Mouse (Mus musculus) layer of hippocampus, adult 8-10 months (tissue): ENCODE measurements around the gene Iqsec1. TPM values are rescaled to one million over a fixed set of nuclear protein-coding genes. Genes with fewer than 3 reads are reported as not detected.
A peak's percentile ranks its signal among the peaks of the same experiment; 100 is the strongest.
"Not testable (repeated sequence)": the region's sequence is repeated elsewhere in the genome, so short reads cannot be mapped to it uniquely, and the experiment has no call there.

Experiments
- DNase-seq, 2 experiments: peaks; one replicate each; pipeline ENCODE4 v3.0.0; 2022; ENCODE audit warnings: low spot score in 2 of 2
- total RNA-seq, 4 experiments: library from RNA; stranded (reverse); gene quantifications; 2 replicates each; pipeline ENCODE4 v1.2.4; 2022

Gene Iqsec1
- total RNA-seq, 4 experiments from 2014 or later: 262 to 273 (median 267) TPM

DNA sequence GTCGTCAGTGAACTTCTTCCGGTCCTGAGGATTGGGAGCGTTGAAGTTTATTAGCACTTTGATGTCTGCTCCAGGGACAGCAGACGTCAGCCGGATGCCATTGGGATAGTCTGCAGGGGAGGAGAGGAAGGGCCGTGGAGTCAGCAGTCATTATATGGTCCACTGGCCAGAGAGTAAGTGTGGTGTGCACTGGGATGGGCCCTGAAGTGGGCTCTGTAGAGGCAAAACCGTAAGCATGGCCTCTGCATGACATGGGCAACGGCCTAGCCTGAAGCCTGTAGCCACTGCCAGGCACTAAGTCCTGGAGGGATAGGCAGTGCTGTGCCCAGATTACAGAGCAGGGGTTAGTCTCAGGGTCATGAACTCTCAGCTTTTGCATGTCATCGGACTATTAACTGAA lies 319.8 kb downstream of the Iqsec1 start:
- no peak for DNase-seq

DNA sequence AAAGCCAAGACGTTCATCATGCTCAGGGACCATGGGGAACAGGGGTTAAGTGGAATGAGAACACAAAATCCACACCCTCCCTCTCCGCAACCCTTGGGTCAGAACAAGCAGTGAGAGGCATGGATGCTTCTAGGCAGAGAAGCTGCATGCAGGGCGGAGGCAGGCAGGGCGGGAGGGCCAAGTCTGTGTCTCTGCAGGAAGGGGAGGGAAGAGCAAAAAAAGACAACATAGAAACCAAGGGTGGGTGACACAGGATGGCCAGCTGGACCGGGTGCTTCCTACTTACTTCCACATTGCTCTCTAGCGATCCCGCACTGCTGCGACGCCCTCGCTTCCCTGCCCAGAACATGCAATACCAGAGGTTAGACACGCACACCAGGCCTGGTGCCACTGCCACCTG lies 324.7 kb downstream of the Iqsec1 start:
- DNase-seq: no peak

DNA sequence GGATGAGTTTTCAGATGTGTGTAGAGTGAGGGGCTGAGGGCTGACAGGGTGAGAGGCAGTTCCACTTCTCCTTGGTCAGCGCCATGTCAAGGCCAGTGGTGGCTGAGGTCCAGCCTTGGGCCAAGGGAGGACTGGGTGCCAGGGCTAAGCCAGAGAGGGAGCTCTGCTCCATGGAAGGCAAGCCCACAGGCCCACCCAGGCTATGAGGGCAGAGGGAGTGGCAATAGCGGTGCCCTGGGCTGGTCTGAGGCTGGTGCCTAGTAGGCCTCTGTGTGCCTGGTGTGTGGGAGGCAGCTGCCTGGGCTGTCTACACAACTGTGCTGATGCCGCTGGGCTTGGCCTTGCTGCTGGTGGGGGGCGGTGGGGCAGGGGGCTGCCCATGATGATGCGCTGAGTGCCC lies 326.3 kb downstream of the Iqsec1 start:
- DNase-seq: no peak

DNA sequence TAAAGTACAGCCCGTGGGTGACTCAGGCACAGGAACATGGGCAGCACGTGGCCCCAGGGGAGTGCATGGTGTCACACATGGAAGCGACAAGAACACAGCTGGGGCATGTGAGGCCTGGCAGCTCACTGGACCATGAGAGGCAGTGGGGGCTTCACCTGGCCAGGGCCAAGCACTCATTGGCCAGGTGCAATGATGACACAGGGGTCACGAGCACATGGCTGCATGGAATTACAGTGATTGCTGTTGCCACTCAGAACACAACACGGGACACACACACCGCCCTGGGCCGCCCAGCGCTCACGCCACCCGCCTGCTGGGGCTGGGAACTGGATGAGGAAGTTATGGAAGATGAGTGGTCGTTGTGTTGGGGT lies 327.5 kb downstream of the Iqsec1 start:
- DNase-seq: no peak

DNA sequence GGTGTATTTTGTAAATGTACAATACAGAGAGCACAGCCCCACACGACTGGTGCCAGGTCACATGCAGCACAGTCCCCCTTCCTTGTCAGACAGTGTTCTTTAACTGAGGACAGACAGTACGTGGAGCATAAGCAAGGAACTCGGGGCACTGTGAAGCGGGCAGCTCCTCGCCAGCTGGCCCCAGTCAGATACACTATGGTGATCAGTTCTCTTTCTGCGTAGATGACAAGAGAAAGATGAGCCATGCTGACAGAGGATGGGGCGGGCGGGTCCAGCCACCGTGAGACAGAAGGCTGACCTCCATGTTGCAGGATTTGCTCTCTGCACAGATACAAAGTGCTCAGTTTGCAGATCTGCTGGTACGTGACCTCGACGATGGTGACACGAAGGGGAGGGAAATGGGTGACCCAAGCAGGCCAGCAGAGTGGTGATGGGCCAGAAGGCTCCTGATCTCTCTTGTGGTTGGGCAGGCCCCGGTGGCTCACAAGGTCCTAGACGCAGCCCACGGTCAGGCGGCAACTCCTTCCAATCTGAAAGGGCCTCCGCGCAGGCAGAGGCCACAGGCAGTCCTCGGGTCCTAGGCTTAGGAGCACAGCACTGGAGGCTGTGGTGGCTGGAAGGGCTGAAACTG lies 328.0 kb downstream of the Iqsec1 start:
- DNase-seq: no peak

DNA sequence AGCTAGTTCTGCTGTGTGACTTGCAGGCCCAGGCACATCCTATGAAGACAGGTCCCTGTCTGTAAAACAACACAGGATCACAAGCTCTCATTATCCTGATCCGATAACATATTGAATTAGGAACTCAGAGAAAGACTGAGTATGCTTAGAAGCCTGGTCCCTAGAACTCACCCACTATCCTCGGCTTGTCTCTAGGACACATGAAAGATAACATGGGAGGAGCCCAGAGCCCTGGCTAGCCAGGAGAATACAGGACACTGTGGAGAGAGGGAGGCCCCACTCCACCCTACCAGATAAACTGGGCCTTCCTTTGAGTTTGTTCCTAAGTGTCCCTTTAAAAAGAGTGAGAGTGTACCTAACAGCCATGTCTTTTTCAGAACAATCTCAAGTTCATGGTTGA lies 328.6 kb downstream of the Iqsec1 start:
- DNase-seq: no peak

DNA sequence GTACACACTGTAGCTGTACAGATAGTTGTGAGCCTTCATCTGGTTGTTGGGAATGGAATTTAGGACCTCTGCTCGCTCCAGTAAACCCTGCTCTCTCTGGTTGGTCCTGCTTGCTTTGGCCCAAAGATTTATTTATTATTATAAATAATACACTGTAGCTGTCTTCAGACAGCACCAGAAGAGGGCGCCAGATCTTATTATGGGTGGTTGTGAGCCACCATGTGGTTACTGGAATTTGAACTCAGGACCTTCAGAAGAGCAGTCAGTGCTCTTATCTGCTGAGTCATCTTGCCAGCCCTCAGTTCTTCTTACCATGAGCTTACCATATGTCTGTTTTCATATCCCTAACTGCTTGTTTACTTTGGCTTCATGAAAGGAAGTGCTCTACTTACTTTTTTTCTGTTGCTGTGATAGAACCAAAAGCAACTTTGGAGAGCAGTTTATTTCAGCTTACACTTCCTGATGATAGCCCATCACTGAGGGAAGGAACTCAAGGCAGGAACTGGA lies 332.1 kb downstream of the Iqsec1 start:
- DNase-seq: not testable (repeated sequence)

DNA sequence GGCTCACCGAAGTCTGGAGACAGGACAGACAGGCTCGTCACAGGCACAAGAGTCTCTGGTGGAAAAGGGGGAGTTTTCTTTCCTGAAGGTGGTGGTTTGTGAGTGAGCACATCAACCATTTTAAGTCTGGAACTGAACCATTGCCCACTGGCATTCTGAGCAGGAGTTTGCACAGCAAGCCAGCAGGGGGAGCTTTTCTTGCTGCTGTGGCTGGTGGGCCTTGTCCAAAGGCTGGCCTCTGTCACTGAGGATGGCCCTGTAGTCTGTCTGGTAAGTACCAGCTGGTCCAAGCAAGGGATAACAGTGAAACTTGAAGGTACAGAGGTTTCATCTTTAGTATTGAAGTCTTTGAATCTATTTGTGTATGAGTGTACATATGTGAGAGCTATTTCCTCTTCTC lies 334.7 kb downstream of the Iqsec1 start:
- DNase-seq: peak in 1 of 2 experiments; percentile 59

DNA sequence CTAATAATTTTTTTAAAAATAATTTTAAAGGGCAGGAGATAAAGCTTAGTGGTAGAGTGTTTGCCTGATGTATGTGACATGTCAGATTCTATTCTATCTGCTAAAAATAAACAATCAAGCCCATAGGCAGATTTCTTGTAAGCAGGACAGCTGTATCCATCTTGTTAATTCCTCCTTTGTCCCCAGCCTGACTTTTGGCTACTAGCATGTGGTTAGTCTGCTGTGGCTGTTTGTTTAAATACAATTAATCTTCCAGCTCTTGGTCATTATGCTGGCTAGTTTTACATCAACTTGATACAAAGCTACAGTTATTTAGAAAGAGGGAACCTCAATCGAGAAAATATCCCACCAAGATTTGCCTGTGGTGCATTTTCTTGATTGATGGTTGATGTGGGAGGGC lies 337.9 kb downstream of the Iqsec1 start:
- DNase-seq: no peak

DNA sequence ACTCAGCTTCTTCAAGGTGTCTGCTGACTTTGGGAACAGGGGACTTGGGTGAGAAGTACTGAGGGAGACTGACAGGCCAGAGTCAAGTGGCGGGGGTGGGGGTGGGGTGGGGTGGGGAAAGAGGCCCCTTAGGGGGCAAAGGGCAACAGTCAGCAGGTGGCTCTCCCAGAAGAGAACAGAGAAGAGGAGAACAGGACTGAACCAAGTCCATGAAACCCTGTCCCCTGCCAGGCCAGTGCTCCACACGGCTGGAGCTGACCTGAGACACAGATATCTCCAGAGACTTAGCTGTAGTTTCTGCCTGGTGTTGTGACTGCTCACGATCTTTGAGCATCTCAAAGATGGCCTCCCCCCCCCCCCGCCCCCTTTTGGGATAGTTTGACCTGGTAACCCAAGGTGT lies 339.2 kb downstream of the Iqsec1 start:
- no peak for DNase-seq

DNA sequence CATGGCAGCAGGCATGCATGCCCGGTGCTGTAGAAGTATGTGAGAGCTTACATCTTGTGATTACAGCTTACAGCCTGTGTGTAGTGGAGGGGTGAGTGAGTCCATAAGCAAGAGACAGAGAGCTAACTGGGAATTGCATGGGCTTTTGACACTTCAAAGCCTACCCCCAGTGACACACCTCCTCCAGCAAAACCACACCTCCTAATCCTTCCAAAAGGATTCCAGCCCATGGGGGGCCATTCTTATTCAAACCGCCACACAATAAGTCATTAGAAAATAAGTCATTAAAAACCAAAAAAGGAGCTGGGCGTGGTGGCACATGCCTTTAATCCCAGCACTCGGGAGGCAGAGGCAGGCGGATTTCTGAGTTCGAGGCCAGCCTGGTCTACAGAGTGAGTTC lies 340.1 kb downstream of the Iqsec1 start:
- DNase-seq: no peak

DNA sequence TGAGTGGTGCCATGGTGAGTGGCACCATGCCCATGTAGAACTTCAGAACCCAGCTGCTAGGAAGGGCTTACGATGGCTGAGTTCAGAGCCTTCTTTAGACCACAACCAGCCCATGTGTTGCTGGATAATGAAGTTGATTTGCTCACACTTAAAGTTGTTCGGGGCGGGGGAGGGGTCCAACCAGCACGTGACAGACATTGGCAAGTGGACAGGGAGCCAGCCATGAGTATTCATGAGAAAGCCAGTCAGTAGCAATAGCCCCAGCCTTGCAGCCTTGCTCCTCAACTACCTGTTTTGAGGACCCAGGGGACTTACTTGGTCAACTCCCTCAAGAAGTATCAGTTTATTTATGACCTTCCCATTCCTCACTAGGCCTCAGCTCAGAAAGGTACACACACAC lies 343.5 kb downstream of the Iqsec1 start:
- no peak for DNase-seq

DNA sequence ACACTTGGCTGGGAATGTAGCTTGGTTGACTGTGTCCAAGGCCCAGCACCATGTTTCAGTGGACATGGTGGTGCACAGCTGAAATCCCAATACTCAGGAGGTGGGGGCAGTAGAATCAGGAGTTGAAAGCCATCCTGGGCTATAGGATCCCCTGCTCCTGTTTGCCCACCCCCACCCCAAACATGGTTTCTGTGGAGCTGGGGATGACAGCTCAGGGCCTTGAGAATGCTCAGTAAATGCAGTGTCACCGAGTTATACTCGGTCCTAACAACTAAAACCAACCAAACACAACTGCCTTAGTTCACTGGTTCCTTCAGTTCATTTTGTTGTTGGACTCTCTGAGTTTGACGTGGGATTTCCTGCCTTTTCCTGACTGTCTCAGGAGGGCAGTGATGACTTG lies 345.4 kb downstream of the Iqsec1 start:
- DNase-seq: no peak

DNA sequence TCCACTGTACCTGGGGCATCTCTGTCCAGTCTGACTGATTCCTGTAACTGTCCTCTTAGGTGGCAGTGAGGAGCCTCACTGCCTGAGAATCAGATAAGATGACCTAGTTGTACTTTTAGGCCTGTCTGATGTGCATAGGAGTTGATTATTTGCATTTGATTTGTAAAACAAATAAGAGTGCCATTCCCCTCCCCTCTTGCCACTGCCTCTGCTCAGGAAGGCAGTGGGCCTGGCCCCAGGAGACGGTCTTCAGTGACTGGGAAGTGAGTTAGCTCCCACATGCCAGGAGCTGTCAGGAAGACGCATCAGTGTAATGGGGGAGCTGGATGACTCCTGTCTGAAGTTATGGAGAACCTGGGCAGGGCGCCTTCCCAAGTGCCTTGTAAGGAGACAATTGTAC lies 352.9 kb downstream of the Iqsec1 start:
- no peak for DNase-seq

DNA sequence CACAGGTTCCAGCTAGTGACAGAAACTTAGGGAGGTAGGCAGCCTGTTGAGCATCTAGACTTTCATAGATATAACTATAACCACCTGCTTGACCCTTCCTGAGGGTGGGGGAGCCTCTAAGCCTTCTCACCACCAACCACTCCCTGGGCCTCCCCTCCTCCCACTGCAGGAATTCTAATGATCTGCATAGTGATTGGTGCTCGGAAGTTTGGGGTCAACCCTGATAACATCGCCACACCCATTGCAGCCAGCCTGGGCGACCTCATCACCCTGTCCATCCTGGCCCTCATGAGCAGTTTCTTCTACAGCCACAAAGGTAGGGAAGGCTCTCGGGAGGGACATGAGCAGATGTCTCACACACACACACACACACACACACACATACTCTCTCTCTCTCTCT lies 353.4 kb downstream of the Iqsec1 start:
- DNase-seq: no peak

DNA sequence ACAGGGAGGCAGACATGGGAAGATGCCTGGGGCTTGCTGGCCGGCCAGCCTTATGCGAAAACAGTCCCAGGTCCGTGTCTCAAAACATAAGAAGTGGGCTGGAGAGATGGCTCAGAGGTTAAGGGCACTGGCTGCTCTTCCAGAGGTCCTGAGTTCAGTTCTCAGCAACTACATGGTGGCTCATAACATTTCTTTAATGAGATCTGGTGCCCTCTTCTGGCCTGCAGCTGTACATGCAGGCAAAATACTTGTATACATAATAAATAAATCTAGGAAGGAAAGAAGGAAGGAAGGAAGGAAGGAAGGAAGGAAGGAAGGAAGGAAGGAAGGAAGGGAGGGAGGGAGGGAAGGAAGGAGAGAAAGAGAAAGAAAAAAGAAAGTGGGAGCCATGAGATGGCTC lies 356.0 kb downstream of the Iqsec1 start:
- not testable (repeated sequence) for DNase-seq

DNA sequence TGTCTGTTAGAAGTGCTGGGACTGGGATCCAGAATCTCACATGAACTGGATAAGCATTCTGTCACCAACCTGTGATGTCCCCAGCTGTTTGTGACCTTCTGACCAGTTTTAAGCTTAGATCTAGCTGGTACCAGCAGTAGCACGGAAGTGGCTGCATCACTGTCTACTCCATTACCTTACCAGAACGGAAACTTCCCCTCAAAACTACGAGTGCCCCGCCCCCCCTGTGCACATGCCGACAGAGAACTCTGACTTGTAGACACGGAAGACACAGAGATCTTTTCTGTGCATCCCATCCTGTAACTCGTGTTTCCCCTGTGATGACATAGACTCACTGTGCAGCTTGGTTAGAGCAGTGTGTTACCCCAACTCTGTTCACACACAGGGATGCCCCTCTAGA lies 358.1 kb downstream of the Iqsec1 start:
- DNase-seq: no peak

DNA sequence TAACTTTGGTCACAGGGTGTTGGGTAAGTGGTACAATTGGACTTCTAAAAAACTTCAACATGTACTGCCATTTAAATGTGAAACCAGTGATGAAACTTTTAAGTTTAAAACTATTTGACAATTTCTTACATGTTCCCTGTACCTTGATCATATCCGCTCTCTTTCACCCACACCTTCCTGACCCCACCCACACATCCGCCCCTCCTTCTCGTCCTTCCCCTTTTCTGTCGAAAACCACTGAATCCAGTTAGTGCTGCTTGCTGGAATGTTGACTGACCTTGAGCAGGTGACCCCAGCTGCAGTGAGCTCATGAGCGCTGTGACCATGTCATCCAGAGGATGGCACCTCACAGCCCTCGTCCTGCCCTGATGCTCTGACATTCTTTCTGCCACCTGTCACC lies 359.0 kb downstream of the Iqsec1 start:
- DNase-seq: no peak

DNA sequence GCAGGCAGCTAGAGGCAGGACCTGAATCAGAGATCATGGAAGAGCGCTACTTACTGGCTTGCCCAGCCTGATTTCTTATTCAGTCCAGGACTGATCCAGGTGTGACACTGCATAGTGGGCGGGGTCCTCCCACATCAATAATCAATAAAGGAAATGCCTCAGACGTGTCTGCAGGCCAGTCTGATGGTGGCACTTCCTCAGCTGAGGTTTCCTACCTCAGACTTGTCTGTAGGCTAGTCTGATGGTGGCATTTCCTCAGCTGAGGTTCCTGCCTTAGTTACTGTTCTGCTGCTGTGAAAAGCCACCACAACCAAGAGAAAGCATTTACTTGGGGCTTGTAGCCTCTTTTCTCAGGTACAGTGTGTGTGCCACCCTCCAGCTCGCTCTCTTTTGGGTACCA lies 360.9 kb downstream of the Iqsec1 start:
- no peak for DNase-seq

DNA sequence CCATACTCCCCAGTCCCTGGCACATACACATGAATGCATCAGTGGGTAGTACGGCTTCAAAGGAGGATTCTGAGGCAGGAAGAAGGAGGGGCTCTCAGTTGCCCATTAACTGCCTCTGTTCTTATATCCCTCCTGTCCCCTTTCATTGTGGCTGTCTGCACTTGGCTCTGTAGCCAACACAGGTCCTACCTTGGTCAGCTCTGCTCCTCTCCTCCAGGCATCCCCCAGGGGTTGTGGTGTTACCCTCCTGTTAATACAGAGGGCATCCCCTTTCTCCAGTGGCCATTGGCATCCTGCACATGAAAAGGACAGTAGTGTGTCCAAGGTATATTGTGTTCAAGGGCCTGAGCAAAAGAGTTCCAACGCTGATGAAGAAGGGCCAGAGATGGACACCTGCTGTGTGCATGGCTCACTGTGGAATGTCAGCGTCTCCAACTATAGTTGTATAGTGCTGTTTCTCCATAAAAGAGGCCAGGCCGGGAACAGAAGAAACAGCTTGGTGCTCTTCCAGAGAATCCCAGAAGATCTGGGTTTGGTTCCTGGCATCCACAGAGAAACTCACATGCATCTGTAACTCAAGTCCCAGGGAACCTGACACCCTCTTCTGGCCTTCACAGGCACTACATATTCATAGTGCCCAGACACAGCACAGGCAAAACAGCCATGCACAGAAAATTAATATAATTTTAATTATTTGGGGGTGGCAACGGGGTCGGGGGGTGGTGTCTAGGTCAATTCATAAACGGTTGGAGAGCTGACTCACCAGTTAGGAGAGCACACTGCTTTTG lies 363.1 kb downstream of the Iqsec1 start:
- DNase-seq: no peak

DNA sequence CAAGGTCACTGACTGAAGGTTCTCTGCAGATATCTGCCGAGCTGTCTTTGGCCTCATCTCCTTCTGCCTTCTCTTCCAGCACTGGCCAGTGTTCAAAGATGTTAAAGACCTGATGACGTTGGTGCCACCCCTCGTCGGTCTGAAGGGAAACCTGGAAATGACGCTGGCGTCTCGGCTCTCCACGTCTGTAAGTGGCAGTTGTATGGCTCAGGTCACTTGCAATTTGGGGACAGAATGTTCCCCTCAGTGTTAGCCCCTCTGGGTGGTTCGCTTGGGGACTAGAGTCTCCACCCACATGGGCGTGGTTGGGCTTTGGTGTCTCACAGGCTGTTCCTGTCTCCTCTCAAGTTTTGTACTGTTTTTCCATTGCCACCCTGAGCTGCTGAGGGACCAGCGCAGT lies 363.8 kb downstream of the Iqsec1 start:
- DNase-seq: no peak

DNA sequence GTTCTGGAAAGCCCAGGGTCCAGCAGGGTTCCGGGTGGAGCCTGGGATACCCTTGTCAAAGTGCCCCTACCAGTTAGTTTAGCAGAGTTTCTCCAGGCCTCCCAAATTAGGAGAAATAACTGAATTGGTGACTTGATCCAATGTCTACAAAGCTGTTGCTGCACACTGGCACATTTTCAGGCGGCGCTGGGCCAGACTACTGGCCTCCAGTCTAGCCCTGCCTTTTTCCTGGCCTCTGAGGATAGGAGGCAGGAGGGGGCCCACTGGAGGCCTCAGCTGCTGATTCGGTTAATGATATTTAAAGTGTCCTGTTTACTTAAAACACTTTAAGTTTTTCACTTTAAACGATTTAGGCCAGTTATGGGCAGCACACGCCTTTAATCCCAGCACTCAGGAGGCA lies 364.3 kb downstream of the Iqsec1 start:
- no peak for DNase-seq

DNA sequence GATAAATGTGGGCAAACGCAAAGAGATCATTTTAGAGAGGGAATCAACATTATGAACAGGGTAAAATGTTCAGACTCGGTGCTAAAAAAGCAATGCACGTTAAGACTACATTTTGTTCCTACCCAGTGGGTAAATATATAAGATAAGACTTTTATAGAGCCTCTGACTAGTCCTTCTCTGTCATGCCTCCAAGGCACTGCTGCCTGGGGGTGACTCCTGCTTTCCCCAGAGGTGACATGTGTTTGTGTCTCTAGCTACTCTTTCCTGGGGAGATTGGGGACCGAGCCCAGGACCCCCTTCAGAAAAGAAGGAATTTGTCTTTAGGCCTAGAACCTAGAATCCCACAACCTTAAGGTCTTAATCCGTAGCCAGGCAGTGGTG lies 365.0 kb downstream of the Iqsec1 start:
- DNase-seq: no peak
